Mouse (Mus musculus): ENCODE results near the gene Vmn2r33.
"Not testable (repeated sequence)": the region's sequence is repeated elsewhere in the genome, so short reads cannot be mapped to it uniquely, and the experiment has no call there.

Vmn2r33 gene

GRCm38 (mm10) chr7:7566686-7567085 is at the start of gene Vmn2r33:
TSS of gene Vmn2r33 (minus strand) at chr7:7566786.
- not testable (repeated sequence) for DNase-seq (ENCODE audit: extremely low read depth, insufficient read length, low spot score)

Measured in 3134 (cell line).